Mouse (Mus musculus) retina, postnatal 7 days (tissue): ENCODE data around the gene Khk.

ENCODE experiments used
- DNase-seq: peaks from one replicate; pipeline ENCODE4 v3.0.0-alpha.2; 2012; ENCODE audit warnings: low read depth, low spot score

Gene Khk

DNA sequence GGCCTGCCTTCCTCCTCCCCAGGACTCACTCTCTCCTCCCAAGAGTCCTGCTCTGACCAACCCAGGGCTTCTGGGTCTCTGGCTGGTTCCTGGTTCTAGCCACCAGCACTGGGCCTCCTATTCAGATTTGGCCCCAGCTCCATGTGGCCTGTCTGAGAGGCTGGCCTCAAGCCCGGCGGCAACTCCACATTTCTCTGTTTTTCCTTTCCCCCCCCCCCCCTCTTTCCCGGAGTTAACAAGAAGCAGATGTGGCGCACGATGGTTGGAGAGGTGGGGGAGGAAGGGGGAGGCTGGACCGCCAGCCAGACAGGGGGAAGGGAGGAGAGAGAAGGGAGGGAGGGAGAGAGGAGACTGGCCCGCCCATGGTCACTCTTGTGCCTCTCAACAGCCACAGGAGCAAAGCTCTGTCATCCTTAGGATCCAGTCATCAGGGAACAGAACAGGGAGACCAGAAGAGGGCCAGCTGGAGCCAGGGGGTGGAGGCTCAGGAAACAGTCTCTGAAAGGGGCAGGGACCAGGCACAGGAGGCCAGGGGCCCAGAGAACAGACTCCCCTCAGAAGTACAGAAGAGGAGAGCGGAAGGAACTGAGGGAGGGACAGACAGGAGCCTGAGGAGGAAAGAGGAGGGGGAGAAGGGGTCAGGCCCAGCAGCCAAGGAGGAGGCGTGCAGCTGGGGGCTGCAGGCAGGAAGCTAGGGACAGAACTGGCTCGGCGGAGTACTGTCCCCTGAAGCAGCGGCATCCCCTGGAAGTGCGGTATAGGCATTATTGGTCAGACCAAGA is 8.0 kb upstream of the Khk start, which contains the start of gene Emilin1:
Emilin1 (plus strand) TSS at position 343 of the 782 bp plus-strand sequence.
- no peak for DNase-seq

DNA sequence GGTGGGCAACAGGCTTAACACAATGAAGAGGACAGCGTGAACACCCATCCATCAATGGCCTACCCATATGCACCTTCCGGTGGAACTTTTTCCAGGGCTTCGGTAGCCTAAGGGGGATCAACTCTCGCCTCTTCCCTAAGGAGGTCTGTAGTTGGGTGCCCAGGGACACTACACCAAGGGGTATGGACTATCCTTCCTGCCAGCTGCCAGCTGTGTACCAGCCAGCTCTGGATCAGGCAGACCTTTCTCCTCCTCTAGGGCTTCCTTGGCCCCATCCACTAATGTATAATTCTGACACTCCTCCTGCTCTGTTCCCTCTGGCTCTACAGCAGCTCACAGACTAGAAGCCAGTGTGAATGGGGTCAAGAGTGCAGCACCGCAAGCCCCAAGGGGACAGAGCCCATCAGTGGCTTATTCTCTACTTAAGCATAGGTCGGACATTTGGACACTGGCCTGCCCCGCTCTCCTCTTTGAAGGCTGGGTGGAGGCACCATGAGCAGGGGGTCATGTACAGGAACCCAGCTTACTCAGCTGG is 7.1 kb upstream of the Khk start:
- DNase-seq = no peak

DNA sequence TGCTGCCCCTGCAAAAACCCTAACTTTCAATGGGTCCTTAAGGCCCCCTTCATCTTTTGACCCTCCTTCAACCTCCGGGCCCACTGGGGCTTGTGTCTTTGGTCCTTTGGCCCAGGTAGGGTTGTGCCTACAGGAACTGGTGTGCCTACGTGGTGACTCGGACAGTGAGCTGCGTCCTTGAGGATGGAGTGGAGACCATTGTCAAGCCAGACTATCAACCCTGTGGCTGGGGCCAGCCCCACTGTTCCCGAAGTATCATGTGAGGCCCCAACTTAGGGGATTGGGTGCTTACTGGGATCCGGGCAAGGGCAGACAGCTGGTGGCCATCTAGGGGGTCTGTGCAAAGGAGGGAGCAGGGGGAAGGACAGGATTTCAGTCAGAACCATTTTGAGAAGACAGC is 6.4 kb upstream of the Khk start:
- DNase-seq = no peak

DNA sequence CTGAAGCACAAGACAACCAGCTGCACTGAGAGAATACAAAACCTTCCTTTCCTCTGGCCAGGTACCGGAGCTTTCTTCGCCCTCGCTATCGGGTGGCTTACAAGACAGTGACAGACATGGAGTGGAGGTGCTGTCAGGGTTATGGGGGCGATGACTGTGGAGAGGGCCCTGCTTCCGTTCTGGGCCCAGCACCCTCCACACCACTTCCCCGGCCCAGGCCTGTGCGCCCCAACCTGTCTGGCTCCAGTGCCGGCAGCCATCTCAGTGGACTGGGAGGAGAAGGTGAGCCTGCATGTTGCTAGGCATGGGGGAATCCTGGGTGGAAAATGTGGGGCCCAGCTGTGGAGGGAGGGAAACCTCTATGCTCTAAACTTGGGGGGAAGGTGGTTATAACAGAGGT is 5.8 kb upstream of the Khk start:
- no peak for DNase-seq

DNA sequence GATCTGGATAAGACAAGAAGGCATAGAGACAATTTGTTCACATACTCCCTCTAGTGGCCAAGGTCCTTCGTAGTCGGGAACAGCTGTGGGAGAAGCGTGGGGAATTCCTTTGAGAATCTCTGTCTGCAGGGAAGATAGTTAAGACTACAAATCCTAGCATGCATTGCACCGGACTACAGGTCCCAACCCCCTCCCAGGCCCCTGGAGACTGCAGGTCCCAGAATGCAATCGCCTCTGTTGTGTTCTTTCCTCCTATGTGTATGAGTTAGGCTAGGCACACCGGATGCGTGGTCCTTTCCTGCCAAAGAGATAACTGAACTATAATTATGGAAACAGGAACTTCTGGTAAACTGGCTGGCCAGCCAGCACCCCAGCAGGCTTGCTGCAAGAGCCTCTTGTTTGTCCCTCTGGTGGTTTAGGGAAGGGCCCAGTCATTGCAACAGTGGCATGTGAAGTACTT is 5.2 kb upstream of the Khk start:
- peak; percentile 89 for DNase-seq

DNA sequence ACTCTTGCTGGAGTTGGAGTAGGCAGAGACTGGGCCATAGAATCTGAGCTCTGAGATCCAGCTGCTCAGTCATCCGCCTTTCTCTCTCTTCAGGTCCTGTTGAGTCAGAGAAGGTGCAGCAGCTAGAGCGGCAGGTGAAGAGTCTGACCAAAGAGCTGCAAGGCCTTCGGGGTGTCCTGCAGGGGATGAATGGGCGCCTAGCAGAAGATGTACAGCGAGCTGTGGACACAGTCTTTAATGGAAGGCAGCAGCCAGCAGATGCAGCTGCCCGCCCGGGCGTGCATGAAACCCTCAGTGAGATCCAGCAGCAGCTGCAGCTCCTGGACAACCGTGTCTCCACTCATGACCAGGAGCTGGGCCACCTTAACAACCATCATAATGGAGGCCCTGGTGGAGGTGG is 4.4 kb upstream of the Khk start:
- no peak for DNase-seq

DNA sequence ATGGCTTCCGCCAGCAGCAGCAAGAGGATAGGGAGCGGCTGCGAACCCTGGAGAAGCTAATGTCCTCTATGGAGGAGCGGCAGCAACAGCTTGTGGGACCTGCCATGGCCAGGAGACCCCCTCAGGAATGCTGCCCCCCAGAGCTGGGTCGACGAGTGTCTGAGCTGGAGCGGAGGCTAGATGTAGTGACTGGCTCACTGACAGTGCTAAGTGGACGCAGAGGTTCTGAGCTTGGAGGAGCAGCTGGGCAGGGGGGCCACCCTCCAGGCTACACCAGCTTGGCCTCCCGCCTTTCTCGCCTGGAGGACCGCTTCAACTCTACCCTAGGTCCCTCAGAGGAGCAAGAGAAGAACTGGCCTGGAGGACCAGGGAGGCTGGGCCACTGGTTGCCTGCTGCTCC is 3.9 kb upstream of the Khk start:
- no peak for DNase-seq

DNA sequence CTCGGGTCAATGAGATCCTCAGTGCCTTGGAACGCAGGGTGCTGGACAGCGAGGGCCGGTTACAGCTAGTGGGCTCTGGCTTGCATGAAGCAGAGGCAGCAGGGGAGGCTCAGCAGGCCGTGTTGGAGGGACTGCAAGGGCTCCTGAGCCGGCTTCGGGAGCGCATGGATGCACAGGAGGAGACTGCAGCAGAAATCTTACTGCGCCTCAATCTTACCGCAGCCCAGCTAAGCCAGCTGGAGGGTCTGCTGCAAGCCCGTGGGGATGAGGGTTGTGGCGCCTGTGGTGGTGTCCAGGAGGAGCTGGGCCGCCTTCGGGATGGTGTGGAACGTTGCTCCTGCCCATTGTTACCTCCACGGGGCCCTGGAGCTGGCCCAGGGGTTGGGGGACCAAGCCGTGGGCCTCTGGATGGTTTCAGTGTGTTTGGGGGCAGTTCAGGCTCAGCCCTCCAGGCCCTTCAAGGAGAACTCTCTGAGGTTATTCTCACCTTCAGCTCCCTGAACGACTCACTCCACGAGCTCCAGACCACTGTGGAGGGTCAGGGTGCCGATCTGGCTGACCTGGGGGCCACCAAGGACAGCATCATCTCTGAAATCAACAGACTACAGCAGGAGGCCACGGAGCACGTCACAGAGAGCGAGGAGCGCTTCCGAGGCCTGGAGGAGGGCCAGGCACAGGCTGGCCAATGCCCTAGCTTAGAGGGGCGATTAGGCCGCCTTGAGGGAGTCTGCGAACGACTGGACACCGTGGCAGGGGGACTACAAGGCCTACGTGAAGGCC is 3.1 kb upstream of the Khk start:
- DNase-seq = no peak

DNA sequence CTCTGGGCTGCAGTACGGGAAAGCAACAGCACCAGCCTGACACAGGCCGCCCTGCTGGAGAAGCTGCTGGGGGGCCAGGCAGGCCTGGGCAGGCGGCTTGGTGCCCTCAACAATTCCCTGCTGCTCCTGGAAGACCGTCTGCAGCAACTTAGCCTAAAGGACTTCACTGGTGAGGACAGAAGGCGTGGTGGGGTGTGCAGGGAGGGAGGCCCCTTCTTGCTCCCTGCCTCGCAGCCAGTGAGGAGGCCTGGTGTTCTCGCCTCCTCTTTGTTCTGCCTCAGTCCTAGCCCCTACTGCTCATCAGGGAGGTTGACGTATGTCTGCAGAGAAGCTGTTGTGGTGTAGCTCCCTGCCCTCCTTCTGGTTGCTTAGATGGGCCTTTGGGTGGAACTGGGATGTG is 2.5 kb upstream of the Khk start:
- no peak for DNase-seq

DNA sequence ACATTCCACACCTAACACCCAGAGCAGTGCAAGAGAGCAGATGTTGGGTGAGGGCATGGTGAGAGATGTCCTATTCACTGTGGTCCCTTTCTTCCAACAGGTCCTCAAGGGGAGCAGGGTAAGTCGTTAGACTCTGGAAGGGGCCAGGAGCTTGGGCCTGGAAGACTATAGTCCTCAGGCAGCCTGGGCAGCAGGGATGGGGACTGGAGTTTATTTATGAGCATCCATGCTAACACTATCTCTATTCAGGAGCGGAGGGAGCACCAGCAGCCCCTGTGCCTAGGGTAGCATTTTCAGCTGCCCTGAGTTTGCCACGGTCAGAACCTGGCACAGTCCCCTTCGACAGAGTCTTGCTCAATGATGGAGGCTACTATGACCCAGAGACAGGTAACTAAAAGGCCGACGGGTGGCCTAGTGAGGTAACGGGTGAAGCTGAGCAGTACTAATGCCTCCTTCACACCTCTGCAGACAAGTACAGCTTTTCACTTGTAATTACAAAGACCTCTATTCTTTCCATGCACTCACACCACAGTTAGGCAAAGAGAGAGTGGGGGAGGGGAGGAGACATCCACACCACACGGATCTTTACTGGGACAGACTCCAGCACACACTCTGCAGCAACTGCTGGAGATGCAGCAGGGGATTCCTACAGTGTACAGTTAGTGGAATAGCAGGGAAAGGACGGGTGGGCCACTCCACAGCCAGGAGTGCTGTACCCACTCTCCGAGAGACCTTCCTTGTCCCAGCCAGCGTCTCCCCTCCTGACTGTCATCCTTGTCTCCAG is 1.2 kb upstream of the Khk start:
- no peak for DNase-seq

DNA sequence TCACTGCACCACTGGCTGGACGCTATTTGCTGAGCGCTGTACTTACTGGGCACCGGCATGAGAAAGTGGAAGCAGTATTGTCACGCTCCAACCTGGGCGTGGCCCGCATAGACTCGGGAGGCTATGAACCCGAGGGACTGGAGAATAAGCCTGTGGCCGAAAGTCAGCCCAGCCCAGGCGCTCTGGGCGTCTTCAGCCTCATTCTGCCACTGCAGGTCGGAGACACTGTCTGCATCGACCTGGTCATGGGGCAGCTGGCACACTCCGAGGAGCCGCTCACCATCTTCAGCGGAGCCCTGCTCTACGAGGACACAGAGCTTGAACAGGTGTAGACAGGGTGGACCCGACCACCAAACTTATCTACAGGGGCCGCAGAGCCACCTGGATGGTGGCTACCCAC is 610 bp upstream of the Khk start:
- DNase-seq = no peak

DNA sequence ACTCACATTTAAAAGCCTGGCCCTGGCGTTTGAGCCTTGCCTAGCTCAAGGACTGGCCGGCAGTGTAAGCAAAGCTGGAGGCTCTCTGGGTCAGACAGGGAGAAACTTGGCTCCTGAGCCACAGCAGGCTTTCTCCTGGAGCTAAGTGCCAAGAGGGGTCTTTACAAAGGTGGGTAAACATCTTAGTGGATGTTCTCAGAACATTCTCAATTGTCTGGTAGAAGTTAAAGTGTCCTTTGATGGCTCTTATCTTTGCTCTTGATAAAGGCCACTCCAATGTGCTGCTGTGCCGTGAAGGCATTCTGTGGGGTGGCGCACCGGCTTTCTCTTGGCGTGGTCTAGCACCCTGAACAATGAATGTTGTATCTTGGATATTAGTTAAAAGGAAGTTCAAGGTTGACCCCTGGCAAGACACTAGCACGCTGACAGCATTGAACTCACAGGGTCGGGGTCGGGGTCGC is 1.4 kb downstream of the Khk start:
- no peak for DNase-seq

DNA sequence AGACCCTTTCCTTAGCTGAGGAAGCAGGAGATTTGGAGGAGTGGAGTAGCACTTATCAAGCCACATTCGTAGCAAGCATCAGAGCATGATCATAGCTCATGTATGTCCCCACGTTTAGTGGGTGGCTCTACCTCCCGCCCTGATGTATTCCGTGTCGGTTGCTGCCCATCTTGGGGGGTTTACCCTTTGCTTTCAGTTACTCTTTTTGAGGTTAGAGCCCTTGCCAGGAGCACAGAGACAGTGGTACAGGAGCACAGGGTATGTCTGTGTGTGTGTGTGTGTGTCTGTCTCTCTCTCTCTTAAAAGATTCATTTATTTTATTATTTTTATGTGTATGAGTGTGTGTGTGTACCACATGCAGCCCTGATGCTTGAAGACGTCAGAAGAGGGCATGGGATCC is 1.9 kb downstream of the Khk start:
- DNase-seq = no peak

DNA sequence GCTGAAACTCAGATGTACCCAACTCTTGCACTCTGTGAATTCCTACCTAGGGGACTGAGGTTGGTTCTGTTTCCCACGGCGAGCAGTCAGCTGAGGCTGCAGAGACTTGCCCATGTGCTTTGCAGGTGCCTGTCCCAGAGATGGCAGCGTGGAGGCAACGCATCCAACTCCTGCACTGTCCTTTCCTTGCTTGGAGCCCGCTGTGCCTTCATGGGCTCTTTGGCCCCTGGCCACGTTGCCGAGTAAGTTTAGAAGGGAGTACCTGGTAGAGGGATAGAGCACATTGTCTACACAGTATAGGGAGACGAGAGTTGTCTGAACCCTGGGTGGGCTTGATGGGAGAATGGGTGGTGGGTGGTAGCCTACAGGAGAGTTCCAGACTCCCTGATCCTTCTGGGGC is 3.4 kb downstream of the Khk start:
- DNase-seq = no peak

DNA sequence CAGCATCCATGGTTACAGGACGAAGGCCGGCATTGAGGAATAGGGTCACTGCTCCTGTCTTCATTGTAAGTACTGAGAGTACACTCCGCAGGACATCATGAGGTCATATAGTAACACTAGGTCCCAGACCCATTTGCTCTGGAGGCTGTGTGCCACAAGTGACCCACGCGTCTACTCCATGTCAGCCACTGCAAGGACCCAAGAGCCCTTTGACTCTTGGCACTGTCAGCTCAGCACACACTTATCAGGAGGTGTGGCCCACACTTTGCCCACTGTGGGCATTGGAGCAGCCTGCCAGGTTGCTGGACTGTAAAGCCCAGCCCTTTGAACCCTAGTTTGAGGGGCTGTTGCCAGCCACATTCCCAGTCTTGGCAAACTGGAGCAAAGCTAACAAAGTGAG is 4.0 kb downstream of the Khk start:
- DNase-seq = no peak

DNA sequence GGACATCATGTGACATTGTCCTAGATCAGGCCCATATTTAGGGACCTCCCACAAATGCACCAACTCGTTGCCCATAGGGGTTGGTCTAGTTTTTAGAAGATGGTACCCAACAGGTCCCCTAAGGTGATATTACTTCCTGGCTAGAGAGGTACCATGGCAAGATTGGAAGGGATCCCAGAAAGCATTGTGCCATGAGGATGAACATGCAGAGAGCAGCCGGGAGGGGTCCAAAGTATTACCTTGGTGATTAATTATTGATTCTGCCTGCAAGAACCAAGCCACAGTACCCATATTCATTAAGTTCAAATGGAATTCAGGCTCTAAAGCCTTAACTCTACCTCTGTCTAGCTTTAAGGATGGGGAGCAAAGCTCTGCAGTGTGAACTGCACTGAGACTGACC is 4.8 kb downstream of the Khk start:
- DNase-seq = no peak

DNA sequence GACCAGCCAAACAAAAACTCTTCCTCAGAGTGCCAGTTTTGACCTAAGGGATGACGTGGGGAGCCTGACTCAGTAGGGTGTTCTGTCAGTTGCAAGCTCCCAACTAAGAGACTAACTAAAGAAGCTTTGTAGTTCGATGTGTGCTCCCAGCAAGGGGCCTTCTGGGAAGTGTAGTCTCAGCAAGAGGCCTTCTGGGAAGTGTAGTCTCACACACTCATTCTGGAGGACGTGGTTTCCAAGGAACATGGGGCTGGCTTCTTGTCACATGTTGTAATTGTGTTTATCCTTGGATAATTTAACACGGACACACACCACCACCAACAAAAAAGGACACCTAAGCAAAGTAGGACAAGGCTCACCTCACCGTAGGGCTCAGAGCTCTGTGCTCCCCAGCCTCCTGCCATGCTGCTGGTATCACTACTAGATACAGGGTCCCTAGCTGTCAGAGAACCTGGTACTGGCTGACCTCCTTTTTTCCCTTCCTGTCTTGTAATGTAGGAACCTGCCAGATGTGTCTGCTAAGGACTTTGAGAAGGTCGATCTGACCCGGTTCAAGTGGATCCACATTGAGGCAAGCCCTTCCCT is 6.8 kb downstream of the Khk start:
- DNase-seq = no peak

DNA sequence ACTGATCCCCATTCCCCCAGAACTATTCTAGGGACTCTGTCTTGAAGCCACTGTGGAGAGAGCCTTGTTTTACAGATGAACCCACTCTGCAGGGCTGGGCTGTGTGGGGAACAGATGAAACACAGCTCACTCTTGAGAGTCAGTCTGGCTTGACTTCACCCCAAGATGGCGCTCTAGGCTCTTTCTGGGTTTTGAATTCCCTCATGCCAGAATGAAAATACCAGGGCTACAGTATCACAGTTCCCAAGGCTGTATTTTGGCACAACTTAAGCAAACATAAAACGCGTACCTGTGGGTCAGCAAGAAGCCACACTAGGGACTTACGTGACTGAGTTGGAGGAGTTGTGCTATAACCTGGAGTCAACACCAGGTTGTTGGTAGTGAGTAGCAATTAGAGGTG is 8.9 kb downstream of the Khk start:
- no peak for DNase-seq

DNA sequence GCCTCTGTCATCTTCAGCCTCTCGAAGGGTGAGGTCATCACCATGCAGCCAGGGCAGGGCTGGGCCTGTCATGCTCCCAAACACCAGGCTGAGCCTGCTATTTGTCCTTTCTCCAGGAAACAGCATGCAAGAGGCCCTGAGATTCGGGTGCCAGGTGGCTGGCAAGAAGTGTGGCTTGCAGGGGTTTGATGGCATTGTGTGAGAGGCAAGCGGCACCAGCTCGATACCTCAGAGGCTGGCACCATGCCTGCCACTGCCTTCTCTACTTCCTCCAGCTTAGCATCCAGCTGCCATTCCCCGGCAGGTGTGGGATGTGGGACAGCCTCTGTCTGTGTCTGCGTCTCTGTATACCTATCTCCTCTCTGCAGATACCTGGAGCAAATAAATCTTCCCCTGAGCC is 9.6 kb downstream of the Khk start:
- DNase-seq = no peak

DNA sequence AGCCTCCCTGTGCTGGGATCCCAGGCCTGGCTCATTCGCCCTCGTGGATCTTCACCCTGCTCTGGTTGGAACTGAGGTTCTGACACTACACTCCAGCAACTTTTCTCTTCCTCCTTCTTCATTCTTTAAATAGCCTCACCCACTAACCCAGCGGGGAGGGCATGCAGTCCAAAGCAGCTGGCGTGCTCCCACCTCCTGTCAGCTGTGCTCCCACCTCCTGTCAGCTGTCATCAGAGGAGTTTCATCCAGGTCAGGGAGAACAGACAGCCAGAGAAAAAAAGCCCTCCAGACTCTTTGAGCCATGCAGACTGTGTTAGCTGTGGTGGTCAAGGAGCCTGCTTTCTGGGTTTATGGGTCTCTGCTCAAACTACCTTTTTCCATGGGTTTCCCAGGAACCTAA is 10.1 kb downstream of the Khk start:
- no peak for DNase-seq

DNA sequence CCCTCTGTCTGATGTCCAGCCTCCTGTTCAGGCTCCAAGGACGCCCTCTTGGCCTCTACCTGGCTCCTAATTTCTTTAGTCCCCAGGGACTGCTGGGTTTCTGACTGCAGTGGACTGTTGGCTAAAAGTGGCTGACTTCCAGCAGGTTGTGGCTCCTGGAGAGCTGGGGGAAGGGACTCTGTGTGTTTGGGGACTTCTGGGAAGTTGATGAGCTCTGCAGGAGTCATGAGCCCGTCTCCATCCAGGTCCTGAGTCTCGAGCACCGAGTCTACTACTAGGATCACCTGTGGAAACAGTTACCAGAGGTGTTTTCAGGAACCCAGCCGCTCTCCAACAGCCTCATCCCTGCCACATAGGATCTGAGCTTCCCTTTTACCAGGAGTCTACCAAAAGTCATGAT is 12.5 kb downstream of the Khk start:
- no peak for DNase-seq
